Mouse (Mus musculus) forebrain, embryonic 16.5 days (tissue): Measurements from ENCODE around the gene Aldh1b1. TPM values are rescaled to one million over a fixed set of nuclear protein-coding genes. Genes with fewer than 3 reads are reported as not detected.

Experiments
- ATAC-seq: fragments of 200-750 bp; cut with Nextera tagmentation; 2 replicates; pipeline ENCODE4 v1.8.0; 2017; ENCODE audit warnings: mild to moderate bottlenecking, moderate library complexity
- H3K27ac ChIP-seq: fragments of 300-500 bp; sonication (generic); 2 replicates; pipeline ENCODE4 v1.5.1; 2014; ENCODE audit warnings: low read length, control low read depth
- H3K27me3 ChIP-seq: fragments of 300-500 bp; sonication (generic); replicated peaks from 2 replicates; pipeline ENCODE4 v1.6.1; 2014; ENCODE audit warnings: low read length; ENCODE audit not compliant: control insufficient read depth, insufficient read depth
- H3K36me3 ChIP-seq: fragments of 300-500 bp; sonication (generic); 2 replicates; pipeline ENCODE4 v1.6.1; 2014; ENCODE audit not compliant: control insufficient read depth, insufficient read depth
- H3K4me1 ChIP-seq: fragments of 300-500 bp; sonication (generic); replicated peaks from 2 replicates; pipeline ENCODE4 v1.6.1; 2014; ENCODE audit warnings: low read length; ENCODE audit not compliant: control insufficient read depth, insufficient read depth
- H3K4me2 ChIP-seq: fragments of 300-500 bp; sonication (generic); 2 replicates; pipeline ENCODE4 v1.6.1; 2014; ENCODE audit warnings: mild to moderate bottlenecking, low read length, control low read depth
- H3K4me3 ChIP-seq: fragments of 300-500 bp; sonication (generic); replicated peaks from 2 replicates; pipeline ENCODE4 v1.5.1; 2014; ENCODE audit warnings: mild to moderate bottlenecking, low read length, control low read depth
- H3K9ac ChIP-seq: fragments of 300-500 bp; sonication (generic); replicated peaks from 2 replicates; pipeline ENCODE4 v1.6.1; 2014; ENCODE audit warnings: low read depth, low read length, control low read depth
- H3K9me3 ChIP-seq: fragments of 300-500 bp; sonication (generic); 2 replicates; pipeline ENCODE4 v1.6.1; 2016; ENCODE audit warnings: low read length; ENCODE audit not compliant: control insufficient read depth
- WGBS: fragments of 180-500 bp; shearing (Covaris S2); extraction: QIAGEN DNeasy Blood & Tissue Kit; methylation state at CpG from one replicate; pipeline ENCODE4 v1.1.7; 2014; 5-methylcytosine and 5-hydroxymethylcytosine counted together
- polyA plus RNA-seq: library from polyadenylated mRNA; unstranded; fragments of >200 nt; fragmentation: Nextera tagmentation; extraction: Ambion mirVana; gene quantifications from 2 replicates; pipeline ENCODE4 v1.2.1, GENCODE M21; 2015

Aldh1b1 gene
- polyA plus RNA-seq, 1 experiment from 2014 or later, result 31.8 TPM

- H3K9ac ChIP-seq, result no peak overlapping the region
- H3K27ac ChIP-seq, result no peak overlapping the region
- no peaks in the 10 kb centered on the region for H3K9me3 ChIP-seq
- 75% methylated on average over 15 of the region's 15 CpGs for WGBS
- no peak overlapping the region for H3K4me2 ChIP-seq
- no peak for ATAC-seq
- no peaks in the 10 kb centered on the region for H3K27me3 ChIP-seq
- H3K36me3 ChIP-seq, result no peaks in the 10 kb centered on the region
- no peak overlapping the region for H3K4me3 ChIP-seq
- no peaks in the 10 kb centered on the region for H3K4me1 ChIP-seq
Measured at GRCm38 (mm10) chr4:45853496-45854246, 54.8 kb downstream of the Aldh1b1 start.

Other genes starting within 250 kb of the Aldh1b1 start
- 94.2 and 109 TPM in 2 replicates for gene Igfbpl1, start 27.9 kb downstream of the Aldh1b1 start, polyA plus RNA-seq
- 1.6 TPM in 2 replicates for gene Stra6l, start 49.6 kb downstream of the Aldh1b1 start, polyA plus RNA-seq
- 0.30 and 0.35 TPM in 2 replicates for gene Ccdc180, start 91.3 kb downstream of the Aldh1b1 start, polyA plus RNA-seq
- 19.3 and 20.9 TPM in 2 replicates for gene Tdrd7, start 166.3 kb downstream of the Aldh1b1 start, polyA plus RNA-seq
- 0.52 and 0.81 TPM in 2 replicates for gene Tmod1, start 239.9 kb downstream of the Aldh1b1 start, polyA plus RNA-seq